Comparison of ENCODE assay signal across 15 mouse cellular contexts in genomic region chr5:86318018-86318956, GRCm38 (mm10). TPM values are rescaled to one million over a fixed set of nuclear protein-coding genes. Genes with fewer than 3 reads are reported as not detected.
A peak's percentile ranks its signal among the peaks of the same experiment; 100 is the strongest.
DNase-seq lines count a peak whose midpoint lies in the region; ATAC-seq and TF ChIP-seq lines count a peak whose summit lies in the region.
"Not testable (repeated sequence)": the region's sequence is repeated elsewhere in the genome, so short reads cannot be mapped to it uniquely, and the experiment has no call there.
"Had no signal": no experiment of that assay in that cellular context is flagged by ENCODE, and none has a peak within 500 bp of the region (broad histone marks: within the 10 kb centered on the region; RNA-seq: fewer than 3 reads in every experiment).

No protein-coding gene starts in this region.

- not testable (repeated sequence) for H3K27ac ChIP-seq in embryonic fibroblast, embryonic 13.5 days (ENCODE audit: insufficient read depth, low read length); heart, embryonic 12.5 days (ENCODE audit: poor library complexity, severe bottlenecking); kidney, embryonic 16.5 days (ENCODE audit: low read length); liver, embryonic 15.5 days (replicated peaks); midbrain, postnatal 0 days (ENCODE audit: low read depth, low read length); stomach, embryonic 16.5 days (ENCODE audit: low read length)
- H3K27ac ChIP-seq in hindbrain, embryonic 15.5 days (replicated peaks): 0 out of 2 replicates have a peak overlapping the region, but pooled peaks have one; percentile 51

- TF ChIP-seq CTCF in embryonic fibroblast, embryonic 13.5 days (IDR thresholded peaks at IDR 0.05; ENCODE audit: borderline replicate concordance, insufficient read depth, low read length): not testable (repeated sequence)
- TF ChIP-seq CTCF in midbrain, postnatal 0 days (IDR thresholded peaks at IDR 0.05): peak; percentile 27

- TF ChIP-seq POLR2A in embryonic fibroblast, embryonic 13.5 days (IDR thresholded peaks at IDR 0.05; ENCODE audit: low read depth, low read length): not testable (repeated sequence)

- not testable (repeated sequence) for H3K9me3 ChIP-seq in heart, embryonic 12.5 days (replicated peaks); hindbrain, embryonic 15.5 days; kidney, embryonic 16.5 days (ENCODE audit: low read length); liver, embryonic 15.5 days (replicated peaks); midbrain, postnatal 0 days (ENCODE audit: low read length); stomach, embryonic 16.5 days (replicated peaks; ENCODE audit: control insufficient read depth, low read length)

- H3K4me1 ChIP-seq in embryonic fibroblast, embryonic 13.5 days (ENCODE audit: control insufficient read depth, insufficient read depth, low read length); heart, embryonic 12.5 days (replicated peaks); hindbrain, embryonic 15.5 days (replicated peaks); kidney, embryonic 16.5 days (ENCODE audit: insufficient read depth, low read length); liver, embryonic 15.5 days (replicated peaks); midbrain, postnatal 0 days (ENCODE audit: insufficient read depth, low read length); stomach, embryonic 16.5 days (ENCODE audit: control insufficient read depth, insufficient read depth, low read length): not testable (repeated sequence)

- 41% methylated on average over 28 of the region's 30 CpGs for WGBS in heart, embryonic 12.5 days
- 49% methylated on average over 30 of the region's 30 CpGs for WGBS in hindbrain, embryonic 15.5 days
- WGBS in kidney, embryonic 16.5 days: 46% methylated on average over 25 of the region's 30 CpGs
- WGBS in liver, embryonic 15.5 days (ENCODE audit: insufficient replicate concordance): 36% methylated on average over 30 of the region's 30 CpGs
- WGBS in midbrain, postnatal 0 days: 46% methylated on average over 25 of the region's 30 CpGs
- 41% methylated on average over 26 of the region's 30 CpGs for WGBS in stomach, embryonic 16.5 days

- 0 out of 2 replicates have a peak overlapping the region, but pooled peaks have one; percentile 41 for H3K9ac ChIP-seq in heart, embryonic 12.5 days
- peak overlapping the region; percentile 42 for H3K9ac ChIP-seq in hindbrain, embryonic 15.5 days
- not testable (repeated sequence) for H3K9ac ChIP-seq in kidney, embryonic 16.5 days (replicated peaks; ENCODE audit: low read length); liver, embryonic 15.5 days; midbrain, postnatal 0 days (replicated peaks; ENCODE audit: low read length, poor library complexity, severe bottlenecking); stomach, embryonic 16.5 days (ENCODE audit: low read length)

- ATAC-seq in heart, embryonic 12.5 days (ENCODE audit: insufficient number of reproducible peaks, low FRiP score); liver, embryonic 15.5 days (ENCODE audit: insufficient read depth); stomach, embryonic 16.5 days (ENCODE audit: insufficient read depth, low FRiP score): not testable (repeated sequence)
- peak; percentile 84 for ATAC-seq in hindbrain, embryonic 15.5 days (ENCODE audit: low FRiP score, low read depth)
- ATAC-seq in kidney, embryonic 16.5 days (ENCODE audit: low FRiP score, low TSS enrichment): peak; percentile 39; the same call in 1 of the 2 replicates
- peak; percentile 81 for ATAC-seq in midbrain, postnatal 0 days (ENCODE audit: low FRiP score)

- peak overlapping the region; percentile 55 for H3K4me2 ChIP-seq in heart, embryonic 12.5 days
- peak overlapping the region; percentile 51 for H3K4me2 ChIP-seq in hindbrain, embryonic 15.5 days
- peak overlapping the region; percentile 47 for H3K4me2 ChIP-seq in kidney, embryonic 16.5 days (replicated peaks; ENCODE audit: low read depth, low read length)
- H3K4me2 ChIP-seq in liver, embryonic 15.5 days: peak overlapping the region; percentile 32
- H3K4me2 ChIP-seq in midbrain, postnatal 0 days (ENCODE audit: low read depth, low read length, poor library complexity, severe bottlenecking): not testable (repeated sequence)
- peak overlapping the region; percentile 27; the same call in 1 of the 2 replicates for H3K4me2 ChIP-seq in stomach, embryonic 16.5 days (ENCODE audit: low read depth, low read length)

- not testable (repeated sequence) for H3K36me3 ChIP-seq in heart, embryonic 12.5 days; hindbrain, embryonic 15.5 days; kidney, embryonic 16.5 days (ENCODE audit: insufficient read depth, low read length); liver, embryonic 15.5 days (replicated peaks); midbrain, postnatal 0 days (ENCODE audit: insufficient read depth, low read length); stomach, embryonic 16.5 days (ENCODE audit: control insufficient read depth, insufficient read depth, low read length)

- peak; percentile 7 for DNase-seq in cerebellum, adult 11-12 months
- not testable (repeated sequence) for DNase-seq in midbrain, postnatal 0 days (ENCODE audit: low spot score)

- H3K4me3 ChIP-seq in embryonic fibroblast, embryonic 13.5 days (ENCODE audit: insufficient read depth, low read length): peak overlapping the region; percentile 26; the same call in 1 of the 2 replicates
- H3K4me3 ChIP-seq in heart, embryonic 12.5 days: peak overlapping the region; percentile 39
- H3K4me3 ChIP-seq in hindbrain, embryonic 15.5 days: peak overlapping the region; percentile 44
- H3K4me3 ChIP-seq in kidney, embryonic 16.5 days (ENCODE audit: low read length): peak overlapping the region; percentile 35
- 0 out of 2 replicates have a peak overlapping the region, but pooled peaks have one; percentile 15 for H3K4me3 ChIP-seq in liver, embryonic 15.5 days (replicated peaks)
- peak overlapping the region; percentile 32 for H3K4me3 ChIP-seq in midbrain, postnatal 0 days (ENCODE audit: low read depth, low read length)
- peak overlapping the region; percentile 28 for H3K4me3 ChIP-seq in stomach, embryonic 16.5 days (replicated peaks; ENCODE audit: low read length)

- H3K27me3 ChIP-seq in heart, embryonic 12.5 days (replicated peaks); hindbrain, embryonic 15.5 days; kidney, embryonic 16.5 days (ENCODE audit: insufficient read depth, low read length); liver, embryonic 15.5 days; midbrain, postnatal 0 days (ENCODE audit: insufficient read depth, low read length); stomach, embryonic 16.5 days (ENCODE audit: control insufficient read depth, insufficient read depth, low read length): not testable (repeated sequence)

RNA-seq across cellular contexts. Expression of gene Tmprss11c, which starts 29.2 kb away (rescaled TPM):
- not detected in 2 replicates for polyA plus RNA-seq in embryonic fibroblast, embryonic 13.5 days (2011; ENCODE audit: insufficient read length, low read depth, missing spikeins)
- not detected in 2 replicates for polyA plus RNA-seq in heart, embryonic 12.5 days (2016; fragmentation: Nextera tagmentation; extraction: Ambion mirVana)
- polyA plus RNA-seq in hindbrain, embryonic 15.5 days (2015; fragmentation: Nextera tagmentation; extraction: Ambion mirVana): not detected in 2 replicates
- polyA plus RNA-seq in kidney, embryonic 16.5 days (2015; fragmentation: Nextera tagmentation; extraction: Ambion mirVana): not detected in 2 replicates
- not detected in 2 replicates for polyA plus RNA-seq in liver, embryonic 15.5 days (2015; fragmentation: Nextera tagmentation; extraction: Ambion mirVana)
- not detected in 2 replicates for total RNA-seq in midbrain, postnatal 0 days (2014; rRNA removed)
- polyA plus RNA-seq in midbrain, postnatal 0 days (2015; fragmentation: Nextera tagmentation; extraction: Ambion mirVana): not detected in 2 replicates
- polyA plus RNA-seq in stomach, embryonic 16.5 days (2015; fragmentation: Nextera tagmentation; extraction: Ambion mirVana): not detected in 2 replicates
- total RNA-seq: adrenal gland, postnatal 14 days; G1E; gastrocnemius, postnatal 25 days; heart, postnatal 14 days; left cerebral cortex, postnatal 14 days; megakaryocyte-erythroid progenitor cell, adult 5-6 weeks had no signal
- polyA plus RNA-seq: G1E; lung, postnatal 0 days had no signal

RNA-seq across cellular contexts. Expression of gene Tmprss11d, which starts 54.9 kb away (rescaled TPM):
- not detected in 2 replicates for polyA plus RNA-seq in embryonic fibroblast, embryonic 13.5 days (2011; ENCODE audit: insufficient read length, low read depth, missing spikeins)
- not detected in 2 replicates for polyA plus RNA-seq in heart, embryonic 12.5 days (2016; fragmentation: Nextera tagmentation; extraction: Ambion mirVana)
- polyA plus RNA-seq in hindbrain, embryonic 15.5 days (2015; fragmentation: Nextera tagmentation; extraction: Ambion mirVana): 0.07 TPM in 1 of 2 replicates, not detected in the other
- not detected in 2 replicates for polyA plus RNA-seq in kidney, embryonic 16.5 days (2015; fragmentation: Nextera tagmentation; extraction: Ambion mirVana)
- polyA plus RNA-seq in liver, embryonic 15.5 days (2015; fragmentation: Nextera tagmentation; extraction: Ambion mirVana): not detected in 2 replicates
- 0.22 TPM in 1 of 2 replicates, not detected in the other for total RNA-seq in midbrain, postnatal 0 days (2014; rRNA removed)
- not detected in 2 replicates for polyA plus RNA-seq in midbrain, postnatal 0 days (2015; fragmentation: Nextera tagmentation; extraction: Ambion mirVana)
- polyA plus RNA-seq in stomach, embryonic 16.5 days (2015; fragmentation: Nextera tagmentation; extraction: Ambion mirVana): 12.5 and 20.6 TPM in 2 replicates
- total RNA-seq: adrenal gland, postnatal 14 days; gastrocnemius, postnatal 25 days; heart, postnatal 14 days; left cerebral cortex, postnatal 14 days; megakaryocyte-erythroid progenitor cell, adult 5-6 weeks had no signal
- polyA plus RNA-seq: G1E; lung, postnatal 0 days had no signal

Comparison
In these comparisons a context has a peak if more than half of its experiments do, and no peak if none do; other contexts are left out.
1. RNA of gene Tmprss11d, which starts 54.9 kb away (polyA plus RNA-seq): 12.5 to 20.6 TPM in stomach, embryonic 16.5 days; not detected in midbrain, postnatal 0 days, not detected in embryonic fibroblast, embryonic 13.5 days, not detected in heart, embryonic 12.5 days, 0.07 TPM in hindbrain, embryonic 15.5 days, not detected in kidney, embryonic 16.5 days and not detected in liver, embryonic 15.5 days; every median in the first group is over 10 times any median in the second.
2. Peak in every context shown above with its lines, with median percentiles within 50 percentile points of each other: H3K4me3 ChIP-seq.